Mouse (Mus musculus): ENCODE measurements around the gene Timmdc1. TPM values are rescaled to one million over a fixed set of nuclear protein-coding genes. Genes with fewer than 3 reads are reported as not detected.

The Timmdc1 gene
- polyA plus RNA-seq, 1 experiment from 2014 or later = 29.2 TPM

DNA sequence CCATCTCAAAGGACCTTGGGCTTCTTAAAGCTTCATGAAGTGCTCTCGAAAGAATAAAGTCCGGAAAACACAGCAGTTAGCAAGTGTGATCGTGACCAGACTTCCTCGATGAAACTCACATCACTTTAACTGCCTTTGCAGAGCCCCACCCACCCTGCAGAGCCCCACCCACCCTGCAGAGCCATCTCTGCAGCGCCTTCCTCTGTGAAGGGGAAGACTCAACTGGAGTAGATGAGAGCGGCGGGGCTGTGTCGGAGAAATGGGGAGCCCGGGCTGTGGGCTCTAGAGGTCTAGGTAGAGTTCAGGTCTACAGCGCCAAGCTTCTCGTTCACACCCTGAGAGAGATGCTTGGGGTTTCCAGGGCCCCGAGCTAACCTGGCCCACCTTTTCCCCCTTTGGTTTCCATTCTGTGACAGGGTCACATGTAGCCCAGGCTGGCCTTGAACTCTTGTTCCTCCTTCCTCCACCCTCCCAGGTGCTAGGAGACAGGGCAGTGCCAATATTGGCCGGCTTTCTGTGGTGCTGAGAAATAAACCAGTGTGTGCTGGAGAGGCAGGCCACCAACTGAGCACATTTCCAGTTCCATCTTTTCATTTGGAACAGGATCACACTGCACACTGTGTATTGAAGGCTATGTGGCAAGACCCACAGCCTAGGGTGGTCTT, 16.4 kb upstream of the Timmdc1 start:
- Histone ChIP-seq H3K4me2 (replicated peaks) (no peak overlapping the region), H3K27me3 (no peaks in the 10 kb centered on the region), H3K4me1 (no peaks in the 10 kb centered on the region), H3K36me3 (peaks cover 82% of the 10 kb centered on the region), H3K9ac (no peak overlapping the region), H3K4me3 (no peak overlapping the region), H3K9me3 (no peaks in the 10 kb centered on the region), H3K27ac (no peak overlapping the region)
- no peak for ATAC-seq (ENCODE audit: insufficient number of reproducible peaks, insufficient read depth, low FRiP score, low TSS enrichment)
- 91% methylated on average over 13 of the region's 13 CpGs for WGBS

DNA sequence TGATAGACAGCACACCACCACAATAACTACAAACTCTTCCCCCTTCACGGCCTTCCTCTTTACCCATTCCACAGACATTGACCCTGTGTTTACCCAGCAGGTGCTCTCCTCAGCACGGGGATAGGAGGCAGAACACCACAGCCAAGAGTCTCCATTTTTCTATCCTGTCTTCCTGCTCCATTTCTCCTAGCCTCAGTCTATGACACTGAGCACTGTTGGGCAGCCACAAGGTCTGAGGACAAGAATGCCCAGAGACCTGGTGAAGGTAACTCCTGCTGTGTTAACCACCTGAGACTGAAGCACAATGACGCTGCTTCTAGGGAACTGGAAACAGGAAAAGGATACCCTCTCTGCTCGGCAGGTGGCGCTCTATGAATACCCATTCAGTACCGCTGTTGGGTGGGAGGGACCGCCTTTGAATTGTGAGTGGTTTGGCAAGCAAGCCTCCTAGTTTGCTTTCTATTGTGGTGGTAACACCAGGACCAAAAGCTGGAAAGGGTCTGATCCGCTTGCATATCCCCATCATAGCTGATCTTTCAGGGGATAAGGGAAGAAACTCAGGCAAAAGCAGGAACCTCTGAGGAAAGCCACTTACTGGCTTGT, 14.2 kb upstream of the Timmdc1 start:
- Histone ChIP-seq H3K9me3 (no peaks in the 10 kb centered on the region), H3K4me2 (replicated peaks) (no peak overlapping the region), H3K4me1 (no peaks in the 10 kb centered on the region), H3K27ac (no peak overlapping the region), H3K9ac (no peak overlapping the region), H3K4me3 (no peak overlapping the region), H3K36me3 (peaks cover 82% of the 10 kb centered on the region), H3K27me3 (no peaks in the 10 kb centered on the region)
- WGBS = 49% methylated on average over 8 of the region's 8 CpGs
- no peak for ATAC-seq (ENCODE audit: insufficient number of reproducible peaks, insufficient read depth, low FRiP score, low TSS enrichment)

DNA sequence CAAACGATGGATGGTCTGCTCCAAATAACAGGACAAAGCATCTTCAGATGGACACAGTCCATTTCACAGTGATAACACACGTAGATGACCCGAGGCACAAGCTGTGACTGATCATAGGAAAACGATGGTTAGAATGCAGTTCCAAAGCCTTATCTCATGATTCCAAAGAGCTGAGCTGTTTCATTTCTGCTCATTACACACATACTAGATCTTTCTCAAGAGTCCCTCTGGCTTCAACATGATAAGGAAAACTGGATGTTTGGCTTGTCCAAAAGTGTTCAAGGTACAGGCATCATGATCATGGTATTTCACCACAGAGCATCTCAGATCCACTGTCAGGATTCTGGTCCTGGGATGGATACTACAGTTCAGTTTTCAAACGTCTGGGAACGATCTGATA, 3.8 kb upstream of the Timmdc1 start:
- no peak for ATAC-seq (ENCODE audit: insufficient number of reproducible peaks, insufficient read depth, low FRiP score, low TSS enrichment)
- H3K36me3 ChIP-seq = peaks cover 63% of the 10 kb centered on the region
- no peak overlapping the region for H3K27ac ChIP-seq
- 83% methylated on average over 6 of the region's 6 CpGs for WGBS
- no peak overlapping the region for H3K9ac ChIP-seq
- no peak overlapping the region for H3K4me3 ChIP-seq
- H3K27me3 ChIP-seq = no peaks in the 10 kb centered on the region
- H3K4me2 ChIP-seq (replicated peaks) = no peak overlapping the region
- no peaks in the 10 kb centered on the region for H3K9me3 ChIP-seq
- peaks cover 4% of the 10 kb centered on the region; the same call in 1 of the 2 replicates for H3K4me1 ChIP-seq

DNA sequence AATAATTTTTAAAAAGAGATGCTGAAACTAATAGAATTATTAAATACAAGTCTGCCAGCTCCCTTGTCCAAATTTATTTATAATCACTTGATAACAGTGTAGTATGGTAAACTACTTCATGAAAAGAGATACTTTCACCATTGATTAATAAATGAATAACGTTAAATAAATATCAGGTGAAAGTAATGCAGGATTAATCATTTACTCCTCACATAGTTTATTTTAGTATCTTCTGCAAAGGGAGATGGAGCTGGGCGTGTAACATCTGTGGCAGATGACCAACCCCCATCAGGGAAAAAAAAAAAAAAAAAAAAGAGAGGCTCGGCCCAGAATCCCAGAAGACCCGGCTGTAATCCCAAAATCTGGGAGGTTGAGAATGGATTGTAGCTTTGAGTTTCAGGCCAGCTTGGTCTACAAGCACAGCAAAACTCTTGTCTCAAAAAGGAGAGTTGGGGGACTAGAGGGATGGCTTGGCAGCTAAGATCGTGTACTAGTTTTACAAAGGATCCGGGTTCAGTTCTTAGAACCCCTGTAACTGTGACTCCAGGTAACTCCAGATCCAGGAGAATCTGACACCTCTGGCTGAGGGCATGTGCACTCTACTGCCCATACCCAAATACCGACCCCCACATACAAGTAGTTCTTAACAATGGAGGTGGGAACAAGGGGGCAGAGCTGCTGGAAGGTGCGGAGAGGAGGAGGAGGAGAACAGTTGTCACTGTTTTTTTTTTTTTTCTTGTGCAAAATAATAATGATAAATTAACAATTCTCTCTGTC, 1.1 kb downstream of the Timmdc1 start:
- no peaks in the 10 kb centered on the region for H3K9me3 ChIP-seq
- H3K4me3 ChIP-seq = peak overlapping the region; percentile 91
- peaks cover 4% of the 10 kb centered on the region; the same call in 1 of the 2 replicates for H3K4me1 ChIP-seq
- no peaks in the 10 kb centered on the region for H3K27me3 ChIP-seq
- peak overlapping the region; percentile 43 for H3K9ac ChIP-seq
- H3K27ac ChIP-seq = no peak overlapping the region
- WGBS = 28% methylated on average over 8 of the region's 8 CpGs
- ATAC-seq (ENCODE audit: insufficient number of reproducible peaks, insufficient read depth, low FRiP score, low TSS enrichment) = no peak
- peaks cover 31% of the 10 kb centered on the region for H3K36me3 ChIP-seq
- H3K4me2 ChIP-seq (replicated peaks) = peak overlapping the region; percentile 47

DNA sequence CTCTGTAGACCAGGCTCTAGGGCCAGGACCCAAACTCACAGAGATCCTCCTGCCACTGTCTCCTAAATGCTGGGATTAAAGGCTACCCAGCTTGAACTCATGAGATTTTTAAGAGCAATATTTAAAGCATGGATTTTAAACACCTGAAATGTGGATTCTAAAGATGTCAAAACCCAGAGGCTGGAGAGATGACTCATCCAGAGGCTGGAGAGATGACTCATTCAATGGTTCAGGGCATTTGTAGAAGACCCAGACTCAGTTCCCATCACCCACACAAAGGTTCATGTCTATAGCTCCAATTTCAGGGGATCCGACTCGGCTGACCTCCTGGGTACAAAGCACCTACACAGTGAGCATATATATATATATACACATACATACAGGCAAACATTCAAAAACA, 3.3 kb downstream of the Timmdc1 start:
- Histone ChIP-seq H3K27ac (no peak overlapping the region), H3K4me2 (replicated peaks) (no peak overlapping the region), H3K27me3 (no peaks in the 10 kb centered on the region), H3K9me3 (no peaks in the 10 kb centered on the region), H3K36me3 (peaks cover 22% of the 10 kb centered on the region), H3K9ac (no peak overlapping the region), H3K4me3 (no peak overlapping the region), H3K4me1 (peaks cover 4% of the 10 kb centered on the region; the same call in 1 of the 2 replicates)
- 85% methylated on average over 2 of the region's 2 CpGs for WGBS
- ATAC-seq (ENCODE audit: insufficient number of reproducible peaks, insufficient read depth, low FRiP score, low TSS enrichment) = no peak

DNA sequence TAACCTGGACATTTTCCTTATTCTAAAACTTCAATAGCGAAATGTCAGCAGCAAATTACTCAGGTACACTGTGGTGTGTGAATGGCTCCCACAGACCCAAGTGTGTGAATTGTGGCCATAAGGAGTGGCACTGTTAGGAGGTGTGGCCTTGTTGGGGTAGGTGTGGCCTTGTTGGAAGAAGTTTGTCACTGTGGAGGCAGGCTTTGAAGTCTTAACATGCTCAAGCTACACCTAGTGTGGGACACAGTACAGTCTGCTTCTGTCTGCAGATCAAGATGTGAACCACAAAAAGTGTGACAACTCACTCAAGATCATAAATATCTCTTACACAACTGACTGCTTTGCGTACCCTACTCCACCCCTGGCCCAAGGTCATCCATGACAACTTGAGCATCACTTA, 11.6 kb downstream of the Timmdc1 start:
- no peak for ATAC-seq (ENCODE audit: insufficient number of reproducible peaks, insufficient read depth, low FRiP score, low TSS enrichment)
- 92% methylated on average over 2 of the region's 2 CpGs for WGBS
- Histone ChIP-seq H3K36me3 (peaks cover 36% of the 10 kb centered on the region), H3K4me1 (no peaks in the 10 kb centered on the region), H3K9me3 (no peaks in the 10 kb centered on the region), H3K4me3 (no peak overlapping the region), H3K9ac (no peak overlapping the region), H3K4me2 (replicated peaks) (no peak overlapping the region), H3K27ac (no peak overlapping the region), H3K27me3 (no peaks in the 10 kb centered on the region)

DNA sequence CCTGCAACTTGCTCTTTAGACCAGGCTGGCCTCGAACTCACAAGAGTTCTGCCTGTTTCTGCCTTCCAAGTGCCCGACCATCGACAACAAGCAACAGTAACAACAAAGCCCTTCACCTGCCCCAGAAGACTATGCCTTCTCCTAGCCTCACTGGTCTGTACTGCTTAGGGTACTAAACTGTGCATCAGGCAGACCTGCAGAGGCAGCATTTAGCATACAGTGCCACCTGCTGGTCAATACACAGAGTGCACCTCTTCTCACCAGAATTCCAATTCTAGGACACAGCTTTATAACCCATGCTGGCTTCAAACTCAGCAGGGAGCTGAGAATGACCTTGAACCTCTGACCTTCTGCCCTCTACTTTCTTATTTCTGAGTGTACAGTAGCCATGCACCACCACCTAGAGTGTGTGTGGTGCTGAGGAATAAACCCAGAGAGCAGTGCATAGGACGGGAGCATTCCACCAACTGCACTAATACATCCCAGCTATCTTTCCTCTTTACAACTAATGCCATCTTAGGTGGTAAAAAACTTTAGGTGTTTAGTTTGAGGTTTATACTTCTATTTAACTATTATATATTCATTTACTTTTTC, 16.3 kb downstream of the Timmdc1 start:
- ATAC-seq (ENCODE audit: insufficient number of reproducible peaks, insufficient read depth, low FRiP score, low TSS enrichment) = peak; percentile 72
- Histone ChIP-seq H3K4me3 (no peak overlapping the region), H3K27me3 (no peaks in the 10 kb centered on the region), H3K9me3 (no peaks in the 10 kb centered on the region), H3K27ac (no peak overlapping the region), H3K4me1 (no peaks in the 10 kb centered on the region), H3K36me3 (peaks cover 33% of the 10 kb centered on the region), H3K4me2 (replicated peaks) (no peak overlapping the region), H3K9ac (no peak overlapping the region)
- 70% methylated on average over 4 of the region's 4 CpGs for WGBS

DNA sequence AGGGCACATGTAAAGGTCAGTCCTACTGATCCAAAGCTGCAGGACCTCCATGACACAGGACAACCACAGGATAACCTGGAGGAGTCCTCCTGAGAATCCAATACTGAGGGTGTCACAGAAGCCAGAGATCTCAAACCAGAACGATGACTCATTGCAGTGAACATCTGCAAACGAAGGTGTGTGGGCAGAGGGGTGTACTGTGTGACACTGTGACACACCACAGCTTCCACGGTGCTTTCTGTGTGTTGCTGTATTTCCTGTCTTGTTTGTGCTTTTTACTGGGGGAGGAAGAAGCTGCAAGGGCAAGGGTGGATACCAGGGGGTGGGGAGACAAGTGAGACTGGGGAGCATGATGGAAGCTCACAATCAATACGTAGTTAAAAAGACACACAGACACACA, 18.9 kb downstream of the Timmdc1 start:
- H3K36me3 ChIP-seq = peaks cover 40% of the 10 kb centered on the region
- ATAC-seq (ENCODE audit: insufficient number of reproducible peaks, insufficient read depth, low FRiP score, low TSS enrichment) = no peak
- WGBS = 94% methylated on average over 4 of the region's 4 CpGs
- no peak overlapping the region for H3K27ac ChIP-seq
- H3K27me3 ChIP-seq = no peaks in the 10 kb centered on the region
- H3K9ac ChIP-seq = no peak overlapping the region
- no peaks in the 10 kb centered on the region for H3K9me3 ChIP-seq
- H3K4me1 ChIP-seq = no peaks in the 10 kb centered on the region
- H3K4me2 ChIP-seq (replicated peaks) = no peak overlapping the region
- no peak overlapping the region for H3K4me3 ChIP-seq

DNA sequence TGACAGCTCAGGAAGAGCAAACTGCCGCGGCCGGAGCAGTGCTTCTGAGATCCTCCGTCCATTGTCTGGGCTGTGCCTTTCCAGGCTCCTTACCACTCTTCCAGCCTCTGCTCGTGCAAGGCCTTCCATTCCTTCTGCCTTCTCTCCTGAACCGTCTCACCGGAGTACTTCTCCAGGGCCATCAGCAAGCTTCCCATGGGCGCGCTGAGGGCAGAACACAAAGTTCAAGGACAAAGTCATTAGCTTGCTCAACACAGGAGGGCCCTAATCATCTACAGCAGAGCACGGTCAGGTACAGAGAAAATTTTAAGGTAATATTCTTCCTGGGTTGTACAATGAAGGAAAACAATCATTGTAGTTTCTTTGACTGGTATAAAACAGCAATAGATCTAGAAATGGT, 20.0 kb downstream of the Timmdc1 start:
- no peak for ATAC-seq (ENCODE audit: insufficient number of reproducible peaks, insufficient read depth, low FRiP score, low TSS enrichment)
- Histone ChIP-seq H3K27me3 (no peaks in the 10 kb centered on the region), H3K4me2 (replicated peaks) (no peak overlapping the region), H3K4me3 (no peak overlapping the region), H3K36me3 (peaks cover 48% of the 10 kb centered on the region), H3K27ac (no peak overlapping the region), H3K9me3 (no peaks in the 10 kb centered on the region), H3K9ac (no peak overlapping the region), H3K4me1 (no peaks in the 10 kb centered on the region)
- WGBS = 91% methylated on average over 10 of the region's 10 CpGs

DNA sequence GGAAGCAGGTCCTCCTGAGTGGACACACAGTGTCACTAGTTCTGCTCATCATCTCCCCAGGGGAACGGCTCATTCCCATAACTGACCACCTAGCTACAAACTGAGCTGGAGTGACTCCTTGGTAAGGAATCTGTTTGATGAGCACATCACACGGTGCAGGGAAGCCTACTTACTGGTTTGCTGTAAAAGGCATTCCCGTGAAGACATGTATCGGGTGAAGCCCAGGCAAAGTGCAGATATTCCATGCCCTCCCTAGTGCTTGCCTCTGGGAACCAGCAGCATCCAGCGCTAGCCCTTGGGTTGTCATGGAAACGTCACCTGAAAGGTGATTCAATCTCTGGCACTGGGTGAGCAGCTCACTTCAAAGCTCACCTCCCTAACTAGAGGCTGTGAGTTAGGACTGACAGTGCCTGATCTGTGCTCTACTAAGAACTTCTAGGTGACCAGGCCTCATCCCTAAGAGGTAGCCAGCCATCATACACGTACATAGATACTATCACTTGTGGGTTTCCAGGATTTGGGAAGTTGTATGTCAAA, 25.8 kb downstream of the Timmdc1 start:
- Histone ChIP-seq H3K27me3 (no peaks in the 10 kb centered on the region), H3K4me2 (replicated peaks) (no peak overlapping the region), H3K27ac (no peak overlapping the region), H3K9me3 (no peaks in the 10 kb centered on the region), H3K9ac (no peak overlapping the region), H3K4me3 (no peak overlapping the region), H3K4me1 (no peaks in the 10 kb centered on the region), H3K36me3 (peaks cover 35% of the 10 kb centered on the region)
- WGBS = 81% methylated on average over 7 of the region's 7 CpGs
- no peak for ATAC-seq (ENCODE audit: insufficient number of reproducible peaks, insufficient read depth, low FRiP score, low TSS enrichment)

DNA sequence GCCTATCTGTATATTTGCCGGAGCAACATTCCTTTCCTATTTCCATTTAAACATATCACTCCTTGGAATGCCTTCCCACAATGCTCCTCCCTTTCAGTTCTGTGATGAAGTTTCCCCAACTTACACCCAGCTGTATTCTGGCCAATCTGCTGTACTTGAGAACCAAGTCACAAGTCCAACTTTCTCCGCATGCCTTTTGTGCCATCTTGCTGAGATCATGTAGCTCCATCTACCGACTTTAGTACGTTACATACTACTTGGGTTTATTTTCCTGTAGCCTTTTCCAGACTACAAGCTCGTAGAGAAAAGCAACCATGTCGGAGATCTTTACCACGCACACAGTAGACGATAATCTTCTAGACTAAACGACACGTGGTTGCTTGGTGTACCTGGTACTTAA, 28.6 kb downstream of the Timmdc1 start:
- H3K4me1 ChIP-seq = no peaks in the 10 kb centered on the region
- H3K36me3 ChIP-seq = peaks cover 21% of the 10 kb centered on the region
- no peaks in the 10 kb centered on the region for H3K27me3 ChIP-seq
- no peak overlapping the region for H3K4me3 ChIP-seq
- no peak overlapping the region for H3K27ac ChIP-seq
- no peaks in the 10 kb centered on the region for H3K9me3 ChIP-seq
- ATAC-seq (ENCODE audit: insufficient number of reproducible peaks, insufficient read depth, low FRiP score, low TSS enrichment) = no peak
- no peak overlapping the region for H3K4me2 ChIP-seq (replicated peaks)
- WGBS = 90% methylated on average over 10 of the region's 10 CpGs
- no peak overlapping the region for H3K9ac ChIP-seq

All from embryonic facial prominence, embryonic 12.5 days (tissue).